Mouse (Mus musculus): ENCODE measurements around the gene Plpp1.
A peak's percentile ranks its signal among the peaks of the same experiment; 100 is the strongest.

Gene Plpp1

GRCm38 (mm10) chr13:112862342-112862741, 61.8 kb downstream of the Plpp1 start:
- DNase-seq: no peak

DNA sequence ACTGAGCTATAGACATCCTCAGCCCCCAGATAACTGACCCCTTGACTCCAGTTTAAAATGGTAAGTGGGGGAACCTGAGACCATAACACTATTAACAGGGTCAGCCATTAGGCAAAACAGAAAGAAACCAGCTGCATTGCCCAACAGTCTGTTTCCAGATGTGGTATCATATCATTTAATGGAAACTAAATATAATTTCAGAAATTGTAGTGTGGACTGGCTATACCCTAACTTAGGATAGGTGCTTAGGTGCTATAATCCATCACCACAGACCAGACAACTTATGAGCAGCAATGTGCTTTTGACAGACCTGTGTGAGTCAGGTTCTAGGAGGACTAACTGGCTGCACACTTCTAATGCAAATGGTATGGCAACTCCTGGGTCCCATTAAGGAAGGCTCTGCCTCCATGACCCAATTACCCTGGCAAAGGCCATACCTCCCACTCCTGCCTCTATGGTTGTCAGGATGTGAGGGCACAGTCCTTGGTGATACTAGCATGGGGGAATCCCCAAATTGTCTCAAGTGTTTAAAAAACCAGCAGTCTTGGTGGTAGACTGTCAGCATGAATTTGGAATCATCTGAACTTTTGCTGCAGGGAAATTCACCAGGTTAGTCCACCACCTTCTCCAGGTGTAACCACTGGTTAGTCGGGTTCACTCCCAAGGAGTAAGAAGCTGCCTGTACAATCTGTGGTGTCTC, 62.5 kb downstream of the Plpp1 start:
- DNase-seq: no peak

DNA sequence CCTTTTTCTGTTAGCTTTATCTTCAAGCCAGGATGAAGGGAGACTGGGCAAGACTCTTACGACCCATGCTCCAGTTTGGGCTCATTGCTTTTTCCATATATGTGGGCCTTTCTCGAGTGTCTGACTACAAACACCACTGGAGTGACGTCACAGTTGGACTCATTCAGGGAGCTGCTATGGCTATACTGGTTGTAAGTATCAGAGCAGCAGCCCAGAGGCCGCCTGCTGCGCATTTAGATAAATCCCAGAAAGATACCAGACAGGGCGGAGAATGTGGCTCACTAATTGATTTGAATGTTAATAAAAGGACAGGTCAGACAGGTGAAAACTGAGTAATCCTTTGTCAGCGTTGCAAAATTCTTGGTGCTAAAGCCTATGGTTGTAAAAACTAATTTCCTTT, 66.2 kb downstream of the Plpp1 start:
- no peak for DNase-seq

DNA sequence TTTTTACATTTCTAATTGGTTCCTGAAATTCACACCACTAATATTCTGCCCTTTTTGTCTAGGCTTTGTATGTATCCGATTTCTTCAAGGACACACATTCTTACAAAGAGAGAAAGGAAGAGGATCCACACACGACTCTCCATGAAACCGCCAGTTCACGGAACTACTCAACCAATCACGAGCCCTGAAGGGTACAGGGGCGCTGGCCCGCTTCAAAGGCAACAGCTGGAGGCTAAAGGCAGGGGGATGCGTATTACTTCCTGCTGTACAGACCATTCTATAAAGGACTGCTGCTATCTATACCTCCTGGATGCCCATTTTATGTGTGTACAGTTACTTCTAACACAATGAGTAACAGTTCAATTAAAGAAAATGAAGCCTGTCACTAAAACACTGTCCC, 66.8 kb downstream of the Plpp1 start:
- DNase-seq: no peak

DNA sequence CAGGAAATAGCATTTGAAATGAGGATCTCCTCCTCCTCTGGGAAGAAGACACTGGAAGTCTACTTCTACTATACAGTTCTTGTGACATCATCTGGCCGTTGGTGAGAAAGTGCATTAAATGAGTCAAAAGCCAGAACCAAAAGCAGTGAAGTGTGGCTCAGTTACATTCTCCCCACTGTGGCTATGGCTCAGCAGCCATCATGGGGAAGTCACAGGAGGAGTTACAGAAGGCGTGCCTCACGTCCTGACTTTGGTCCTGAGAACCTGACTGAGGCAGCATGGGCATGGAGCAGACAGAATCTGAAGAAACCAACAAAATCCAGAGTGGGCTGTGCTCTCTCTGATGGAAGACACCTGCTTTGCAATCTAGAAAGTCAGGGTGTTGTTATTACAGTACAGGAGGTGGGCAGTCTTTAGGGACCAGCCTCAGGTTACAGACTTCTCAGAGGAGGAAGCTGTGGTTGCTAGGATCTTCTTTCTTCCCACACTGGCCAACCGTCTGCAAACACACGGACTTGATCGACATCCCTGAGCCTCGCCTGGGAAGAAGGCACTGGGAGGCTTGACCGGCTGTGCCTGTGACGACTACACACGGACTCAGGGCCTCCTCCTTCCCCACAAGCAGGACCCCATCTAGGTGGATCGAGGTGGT, 69.6 kb downstream of the Plpp1 start:
- DNase-seq: no peak

DNA sequence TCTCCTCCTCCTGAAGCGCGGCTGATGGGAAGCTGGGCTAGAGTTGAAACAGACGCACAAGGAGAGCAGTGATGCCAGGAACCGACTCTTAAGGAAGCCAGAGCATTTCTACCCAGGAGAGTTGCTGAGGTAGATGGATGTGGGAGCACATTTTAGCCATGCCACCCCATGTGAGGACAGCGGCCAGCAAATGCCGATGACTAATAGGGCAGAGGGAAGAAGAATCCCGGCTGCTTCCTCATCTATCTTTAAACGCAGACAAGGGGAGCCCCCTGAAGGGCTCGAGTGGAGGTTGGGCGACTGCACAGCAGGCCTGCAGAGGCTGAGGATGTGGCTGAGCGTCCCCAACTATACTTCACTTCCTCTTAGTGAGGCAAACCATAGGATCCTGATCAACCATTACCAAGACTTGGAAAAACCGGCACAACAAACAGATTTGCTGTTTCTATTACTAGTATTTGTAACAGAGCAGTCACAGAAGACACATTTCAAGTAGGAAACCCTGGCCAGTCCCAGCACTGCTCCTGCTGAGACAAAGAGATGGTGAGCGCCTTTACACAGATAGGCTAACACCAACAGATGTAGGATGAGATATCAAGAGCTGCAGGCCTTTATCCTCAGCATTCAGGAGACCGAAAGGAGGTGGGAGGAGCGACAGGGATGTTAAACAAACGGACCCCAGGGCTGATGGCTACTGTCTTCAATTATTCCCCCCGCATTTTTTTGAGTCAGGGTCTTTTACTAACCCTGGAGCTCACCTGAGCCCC, 71.1 kb downstream of the Plpp1 start:
- no peak for DNase-seq

DNA sequence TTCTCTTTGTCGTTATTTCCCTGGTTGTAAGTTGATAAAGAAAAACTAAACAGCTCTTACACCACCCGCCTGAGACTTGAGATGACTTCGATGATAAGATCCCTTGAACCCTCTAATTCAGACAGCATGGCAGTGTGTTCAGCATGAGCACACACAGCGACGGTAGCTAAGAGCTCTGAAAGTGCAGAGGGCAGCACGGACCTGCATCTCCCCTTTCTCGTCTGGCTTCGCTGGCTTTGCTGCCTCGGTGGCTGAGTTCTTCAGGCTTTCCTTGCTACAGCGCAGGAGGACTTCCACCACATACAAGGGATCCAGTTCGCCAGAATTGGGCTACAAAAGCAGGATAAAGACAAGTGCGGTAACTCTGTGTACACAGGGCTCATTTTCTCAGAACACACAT, 86.6 kb downstream of the Plpp1 start:
- no peak for DNase-seq

DNA sequence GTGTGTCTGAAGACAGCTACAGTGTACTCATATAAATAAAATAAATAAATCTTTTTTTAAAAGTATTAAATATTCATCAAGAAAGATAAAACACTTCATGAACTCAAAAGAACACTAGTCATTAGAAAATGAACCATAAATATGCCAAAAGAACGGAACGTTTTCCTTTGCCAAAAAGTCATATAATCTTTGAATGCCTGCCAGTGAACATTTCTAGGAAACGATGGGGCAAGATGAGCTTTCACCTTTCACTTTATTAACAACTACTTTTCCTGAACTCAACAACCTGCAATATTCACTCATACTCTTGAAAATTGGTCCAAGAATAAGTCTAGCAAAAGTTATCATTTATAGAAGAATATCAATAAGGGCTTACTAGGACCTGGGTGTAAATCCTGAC, 101.6 kb downstream of the Plpp1 start:
- no peak for DNase-seq

- peak; percentile 64 for DNase-seq
Observed at GRCm38 (mm10) chr13:112909663-112910062, 109.1 kb downstream of the Plpp1 start.

DNA sequence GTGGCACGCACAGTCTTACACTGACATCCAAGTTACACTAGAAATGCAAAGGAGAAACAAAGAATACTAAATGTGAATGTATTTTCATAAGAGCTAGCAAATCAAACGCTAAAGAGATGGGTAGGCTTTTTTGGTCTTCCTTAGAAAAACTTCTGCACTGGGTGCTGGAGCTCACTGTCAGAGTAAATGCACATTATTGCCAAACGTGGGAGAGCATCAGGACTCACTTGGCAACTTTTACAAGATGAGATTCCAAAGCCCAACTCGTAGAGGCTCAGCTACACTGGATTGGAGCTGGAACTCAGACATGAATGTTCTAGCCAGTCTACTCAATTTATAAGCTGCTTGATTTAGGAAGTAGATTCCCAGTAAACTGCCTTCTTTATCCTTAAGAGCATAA, 109.8 kb downstream of the Plpp1 start:
- no peak for DNase-seq
